Mouse (Mus musculus): ENCODE data around the gene Zc2hc1b. TPM values are rescaled to one million over a fixed set of nuclear protein-coding genes. Genes with fewer than 3 reads are reported as not detected.
A peak's percentile ranks its signal among the peaks of the same experiment; 100 is the strongest.

The Zc2hc1b gene
- polyA plus RNA-seq, 1 experiment: not detected

DNA sequence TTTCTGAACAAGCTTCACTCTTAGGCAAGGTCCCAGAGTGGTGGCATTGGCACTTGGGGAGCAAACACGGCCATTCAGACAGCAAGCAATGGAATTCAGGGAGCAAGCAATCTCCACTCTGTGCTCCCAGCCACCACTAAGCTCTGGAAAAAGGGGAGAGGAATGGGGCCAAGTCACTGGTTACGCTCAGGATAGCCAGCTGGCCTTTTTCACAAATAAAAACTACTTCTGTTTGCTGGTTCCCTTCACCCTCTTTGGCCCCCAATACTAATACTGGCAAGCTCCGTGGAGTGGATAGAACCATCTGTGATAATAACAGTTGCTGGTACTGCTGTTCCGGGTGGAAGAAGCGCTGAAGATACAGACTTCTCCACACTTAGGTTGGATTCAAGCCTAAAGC, 26.5 kb downstream of the Zc2hc1b start:
- Histone ChIP-seq H3K27me3 (replicated peaks; ENCODE audit: control insufficient read depth, insufficient read depth, low read length) (no peaks in the 10 kb centered on the region), H3K36me3 (ENCODE audit: control insufficient read depth, insufficient read depth, low read length) (no peaks in the 10 kb centered on the region), H3K4me3 (ENCODE audit: insufficient read depth, low read depth, low read length) (no peak overlapping the region), H3K4me1 (ENCODE audit: control insufficient read depth, insufficient read depth, low read length) (no peaks in the 10 kb centered on the region), H3K27ac (ENCODE audit: insufficient read depth, low read depth, low read length) (no peak overlapping the region)
- TF ChIP-seq CTCF (conservative IDR thresholded peaks at IDR 0.05; ENCODE audit: insufficient read depth, insufficient read length, low read depth, low read length) (no peak), POLR2A (IDR thresholded peaks at IDR 0.05; ENCODE audit: low read depth, low read length) (no peak)
- 63% methylated on average over 5 of the region's 5 CpGs for WGBS
- peak; percentile 20 for DNase-seq

DNA sequence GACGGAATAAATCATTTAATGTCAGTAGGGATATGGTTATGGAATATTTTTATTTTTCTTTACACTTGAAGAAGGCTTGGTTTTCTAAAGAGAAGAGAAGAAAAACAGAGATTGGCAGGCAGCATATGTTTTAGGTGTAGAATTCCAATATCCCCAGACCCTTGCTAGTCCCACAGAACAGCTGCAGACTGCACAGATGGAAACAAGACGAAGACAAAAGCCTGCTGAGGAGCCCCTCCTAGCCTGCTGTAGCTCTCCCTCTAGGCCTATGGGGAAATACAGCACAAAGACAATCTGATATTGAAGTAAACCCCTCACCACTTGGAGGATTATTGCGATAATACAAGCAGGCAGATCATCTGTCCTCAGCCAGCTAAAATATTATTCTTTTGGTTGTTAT, 27.4 kb downstream of the Zc2hc1b start:
- Histone ChIP-seq H3K27me3 (replicated peaks; ENCODE audit: control insufficient read depth, insufficient read depth, low read length) (no peaks in the 10 kb centered on the region), H3K36me3 (ENCODE audit: control insufficient read depth, insufficient read depth, low read length) (no peaks in the 10 kb centered on the region), H3K4me3 (ENCODE audit: insufficient read depth, low read depth, low read length) (no peak overlapping the region), H3K27ac (ENCODE audit: insufficient read depth, low read depth, low read length) (no peak overlapping the region), H3K4me1 (ENCODE audit: control insufficient read depth, insufficient read depth, low read length) (no peaks in the 10 kb centered on the region)
- no peak for DNase-seq
- TF ChIP-seq POLR2A (IDR thresholded peaks at IDR 0.05; ENCODE audit: low read depth, low read length): no peak
- no peak for TF ChIP-seq CTCF (conservative IDR thresholded peaks at IDR 0.05; ENCODE audit: insufficient read depth, insufficient read length, low read depth, low read length)
- 88% methylated on average over 3 of the region's 3 CpGs for WGBS

GRCm38 (mm10) chr10:13140434-13140833, 37.4 kb downstream of the Zc2hc1b start:
- H3K36me3 ChIP-seq (ENCODE audit: control insufficient read depth, insufficient read depth, low read length): no peaks in the 10 kb centered on the region
- TF ChIP-seq POLR2A (IDR thresholded peaks at IDR 0.05; ENCODE audit: low read depth, low read length) (no peak), CTCF (conservative IDR thresholded peaks at IDR 0.05; ENCODE audit: insufficient read depth, insufficient read length, low read depth, low read length) (no peak)
- 81% methylated on average over 2 of the region's 2 CpGs for WGBS
- no peaks in the 10 kb centered on the region for H3K27me3 ChIP-seq (replicated peaks; ENCODE audit: control insufficient read depth, insufficient read depth, low read length)
- no peak for DNase-seq
- no peak overlapping the region for H3K27ac ChIP-seq (ENCODE audit: insufficient read depth, low read depth, low read length)
- no peak overlapping the region for H3K4me3 ChIP-seq (ENCODE audit: insufficient read depth, low read depth, low read length)
- no peaks in the 10 kb centered on the region for H3K4me1 ChIP-seq (ENCODE audit: control insufficient read depth, insufficient read depth, low read length)

- H3K27me3 ChIP-seq (replicated peaks; ENCODE audit: control insufficient read depth, insufficient read depth, low read length): no peaks in the 10 kb centered on the region
- no peak for DNase-seq
- WGBS: 93% methylated on average over 6 of the region's 6 CpGs
- no peak overlapping the region for H3K27ac ChIP-seq (ENCODE audit: insufficient read depth, low read depth, low read length)
- no peaks in the 10 kb centered on the region for H3K36me3 ChIP-seq (ENCODE audit: control insufficient read depth, insufficient read depth, low read length)
- TF ChIP-seq POLR2A (IDR thresholded peaks at IDR 0.05; ENCODE audit: low read depth, low read length): no peak
- TF ChIP-seq CTCF (conservative IDR thresholded peaks at IDR 0.05; ENCODE audit: insufficient read depth, insufficient read length, low read depth, low read length): no peak
- no peaks in the 10 kb centered on the region for H3K4me1 ChIP-seq (ENCODE audit: control insufficient read depth, insufficient read depth, low read length)
- H3K4me3 ChIP-seq (ENCODE audit: insufficient read depth, low read depth, low read length): no peak overlapping the region
Measured at GRCm38 (mm10) chr10:13137906-13138305, 39.9 kb downstream of the Zc2hc1b start.

DNA sequence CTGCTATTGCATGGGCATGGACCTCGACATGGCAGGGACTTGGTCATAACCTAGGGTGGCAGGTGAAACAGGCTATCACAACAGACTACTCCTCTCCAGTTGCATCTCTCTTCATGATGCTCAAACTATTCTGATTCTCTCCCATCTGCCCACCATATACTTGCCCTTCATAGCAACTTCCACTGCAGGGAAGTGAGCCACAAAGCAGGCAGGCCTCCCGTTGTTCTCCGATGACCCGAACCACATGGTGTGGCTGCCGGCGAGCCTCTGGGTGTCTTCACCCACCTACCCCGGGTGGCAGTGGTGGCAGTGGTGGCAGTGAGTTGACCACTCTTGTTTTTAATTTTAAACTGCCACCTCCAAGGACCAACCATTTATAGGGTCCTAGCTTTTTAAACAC, 42.1 kb downstream of the Zc2hc1b start:
- no peak for DNase-seq
- Histone ChIP-seq H3K27me3 (replicated peaks; ENCODE audit: control insufficient read depth, insufficient read depth, low read length) (no peaks in the 10 kb centered on the region), H3K4me3 (ENCODE audit: insufficient read depth, low read depth, low read length) (no peak overlapping the region), H3K36me3 (ENCODE audit: control insufficient read depth, insufficient read depth, low read length) (no peaks in the 10 kb centered on the region), H3K27ac (ENCODE audit: insufficient read depth, low read depth, low read length) (no peak overlapping the region), H3K4me1 (ENCODE audit: control insufficient read depth, insufficient read depth, low read length) (no peaks in the 10 kb centered on the region)
- 92% methylated on average over 7 of the region's 7 CpGs for WGBS
- no peak for TF ChIP-seq POLR2A (IDR thresholded peaks at IDR 0.05; ENCODE audit: low read depth, low read length)

DNA sequence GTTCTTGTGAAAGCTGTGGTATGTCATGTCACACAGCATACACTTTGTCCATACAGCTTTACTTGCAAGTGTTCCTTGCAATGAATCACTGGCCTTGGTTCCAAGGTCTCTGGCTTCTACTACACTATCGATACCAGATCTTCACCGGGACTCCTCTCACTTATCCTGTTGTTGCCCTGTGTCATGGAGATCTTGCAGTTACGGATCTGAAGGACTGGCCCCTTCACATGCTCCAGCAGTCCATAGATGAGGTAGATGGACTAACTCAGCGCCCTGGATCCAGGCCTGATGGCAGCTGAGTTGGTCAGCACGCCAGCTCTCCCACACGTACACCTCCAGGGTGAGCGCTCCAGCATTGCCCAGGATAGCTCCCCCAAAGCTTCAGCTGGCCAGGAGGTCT, 42.5 kb downstream of the Zc2hc1b start:
- no peak for TF ChIP-seq CTCF (conservative IDR thresholded peaks at IDR 0.05; ENCODE audit: insufficient read depth, insufficient read length, low read depth, low read length)
- no peak for TF ChIP-seq POLR2A (IDR thresholded peaks at IDR 0.05; ENCODE audit: low read depth, low read length)
- 97% methylated on average over 7 of the region's 7 CpGs for WGBS

DNA sequence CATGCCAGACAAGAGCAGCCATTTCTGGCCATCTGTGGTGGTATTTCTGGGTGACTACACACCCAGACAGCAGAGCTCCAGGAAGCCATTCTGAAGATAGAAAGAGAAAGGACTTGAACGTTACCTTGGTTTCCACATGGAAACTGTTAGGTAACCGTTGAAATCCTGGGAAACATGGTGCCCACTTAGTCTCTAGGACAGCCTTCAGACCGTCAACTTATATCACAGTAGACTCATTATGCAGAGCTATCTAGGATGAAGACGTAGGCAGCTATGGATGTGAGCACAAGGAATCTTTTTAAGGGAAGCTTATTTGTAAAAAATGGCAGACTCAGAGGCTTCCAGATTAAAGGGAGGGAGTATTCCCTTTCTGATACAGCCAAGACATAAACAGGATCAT, 44.0 kb downstream of the Zc2hc1b start:
- no peaks in the 10 kb centered on the region for H3K36me3 ChIP-seq (ENCODE audit: control insufficient read depth, insufficient read depth, low read length)
- no peaks in the 10 kb centered on the region for H3K27me3 ChIP-seq (replicated peaks; ENCODE audit: control insufficient read depth, insufficient read depth, low read length)
- 89% methylated on average over 4 of the region's 4 CpGs for WGBS
- TF ChIP-seq CTCF (conservative IDR thresholded peaks at IDR 0.05; ENCODE audit: insufficient read depth, insufficient read length, low read depth, low read length) (no peak), POLR2A (IDR thresholded peaks at IDR 0.05; ENCODE audit: low read depth, low read length) (no peak)
- no peak overlapping the region for H3K27ac ChIP-seq (ENCODE audit: insufficient read depth, low read depth, low read length)
- H3K4me1 ChIP-seq (ENCODE audit: control insufficient read depth, insufficient read depth, low read length): no peaks in the 10 kb centered on the region
- no peak overlapping the region for H3K4me3 ChIP-seq (ENCODE audit: insufficient read depth, low read depth, low read length)
- DNase-seq: no peak

More for the DNA sequence above, 42.5 kb downstream of the Zc2hc1b start:
- Histone ChIP-seq H3K27ac (ENCODE audit: insufficient read depth, low read depth, low read length) (no peak overlapping the region), H3K4me1 (ENCODE audit: control insufficient read depth, insufficient read depth, low read length) (no peaks in the 10 kb centered on the region), H3K27me3 (replicated peaks; ENCODE audit: control insufficient read depth, insufficient read depth, low read length) (no peaks in the 10 kb centered on the region), H3K36me3 (ENCODE audit: control insufficient read depth, insufficient read depth, low read length) (no peaks in the 10 kb centered on the region), H3K4me3 (ENCODE audit: insufficient read depth, low read depth, low read length) (no peak overlapping the region)
- DNase-seq: no peak

- Histone ChIP-seq H3K27ac (ENCODE audit: insufficient read depth, low read depth, low read length) (no peak overlapping the region), H3K4me3 (ENCODE audit: insufficient read depth, low read depth, low read length) (no peak overlapping the region), H3K36me3 (ENCODE audit: control insufficient read depth, insufficient read depth, low read length) (no peaks in the 10 kb centered on the region), H3K4me1 (ENCODE audit: control insufficient read depth, insufficient read depth, low read length) (no peaks in the 10 kb centered on the region), H3K27me3 (replicated peaks; ENCODE audit: control insufficient read depth, insufficient read depth, low read length) (no peaks in the 10 kb centered on the region)
- TF ChIP-seq POLR2A (IDR thresholded peaks at IDR 0.05; ENCODE audit: low read depth, low read length) (no peak), CTCF (conservative IDR thresholded peaks at IDR 0.05; ENCODE audit: insufficient read depth, insufficient read length, low read depth, low read length) (no peak)
- no peak for DNase-seq
- 90% methylated on average over 7 of the region's 7 CpGs for WGBS
Measured at GRCm38 (mm10) chr10:13127946-13128345, 49.9 kb downstream of the Zc2hc1b start.
